Mouse (Mus musculus): ENCODE data around the gene Cldnd1.

DNA sequence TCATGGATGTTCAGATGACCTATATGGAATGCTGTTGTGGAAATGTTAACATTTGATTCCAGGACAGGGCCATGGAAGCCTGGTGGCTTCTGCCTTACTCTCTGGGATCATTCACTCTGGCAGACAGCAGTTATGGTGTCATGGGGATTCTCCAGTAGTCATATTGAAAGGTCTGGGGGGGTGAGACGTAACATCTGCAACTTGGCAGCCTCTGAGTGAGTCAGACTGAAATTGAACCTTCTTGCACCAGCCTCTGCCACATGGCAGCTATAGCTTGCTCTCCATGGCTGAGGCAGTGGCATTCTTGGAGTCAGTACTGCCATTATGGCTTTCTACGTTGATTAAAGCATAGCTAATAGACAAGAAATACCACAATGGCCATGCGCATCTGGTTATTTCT lies 30.9 kb upstream of the Cldnd1 start:
- TF ChIP-seq GATA1 (IDR thresholded peaks at IDR 0.05; ENCODE audit: borderline replicate concordance, low read length) (no peak), FLI1 (IDR thresholded peaks at IDR 0.05; ENCODE audit: low read length) (no peak)

Measured in megakaryocyte, embryonic 14.5 days (primary cell).